Mouse (Mus musculus) myocyte (in vitro differentiated cells): ENCODE measurements around the gene Csf1. TPM values are rescaled to one million over a fixed set of nuclear protein-coding genes. Genes with fewer than 3 reads are reported as not detected.

Source experiments
- H3K27me3 ChIP-seq: one replicate; pipeline ENCODE4 v1.6.1; 2011; ENCODE audit not compliant: control insufficient read depth, insufficient read depth, insufficient read length
- H3K36me3 ChIP-seq: one replicate; pipeline ENCODE4 v1.6.1; 2011; ENCODE audit not compliant: control insufficient read depth, insufficient read depth
- H3K4me2 ChIP-seq: one replicate; pipeline ENCODE4 v1.6.1; 2011; ENCODE audit warnings: low read depth, control low read depth
- H3K4me3 ChIP-seq: one replicate; pipeline ENCODE4 v1.5.1; 2011; ENCODE audit warnings: mild to moderate bottlenecking, control low read depth, moderate library complexity
- H3K79me2 ChIP-seq: one replicate; pipeline ENCODE4 v1.6.1; 2011; ENCODE audit not compliant: control insufficient read depth, insufficient read depth
- H3ac ChIP-seq: one replicate; pipeline ENCODE4 v1.6.1; 2011; ENCODE audit not compliant: control insufficient read depth, insufficient read length
- CEBPB ChIP-seq: IDR thresholded peaks from 2 replicates; pipeline ENCODE4 v1.6.1; 2011; ENCODE audit warnings: mild to moderate bottlenecking, moderate library complexity; ENCODE audit not compliant: poor library complexity, insufficient read depth, severe bottlenecking
- E2F4 ChIP-seq: IDR thresholded peaks from one replicate; pipeline ENCODE4 v1.6.1; 2011; ENCODE audit warnings: mild to moderate bottlenecking, control low read depth, moderate library complexity; ENCODE audit not compliant: insufficient read depth
- MAX ChIP-seq: IDR thresholded peaks from one replicate; pipeline ENCODE4 v1.6.1; 2011; ENCODE audit warnings: low read depth, mild to moderate bottlenecking, control low read depth
- MYOD1 ChIP-seq, 3 experiments: IDR thresholded peaks; one replicate each; pipeline ENCODE4 v1.6.1; 2011; ENCODE audit warnings: control low read depth in 2 of 3, low read depth in 2 of 3, mild to moderate bottlenecking in 2 of 3, moderate library complexity in 1 of 3; ENCODE audit not compliant: insufficient read length in 2 of 3, control insufficient read depth in 1 of 3
- MYOG ChIP-seq, 3 experiments: IDR thresholded peaks; one replicate each; pipeline ENCODE4 v1.6.1; 2011; ENCODE audit warnings: control low read depth in 2 of 3, low read depth in 2 of 3, mild to moderate bottlenecking in 2 of 3; ENCODE audit not compliant: insufficient read length in 2 of 3, control insufficient read depth in 1 of 3, insufficient read depth in 1 of 3
- POLR2A ChIP-seq: IDR thresholded peaks from one replicate; pipeline ENCODE4 v1.6.1; 2011; ENCODE audit warnings: low read depth, mild to moderate bottlenecking, control low read depth, moderate library complexity; ENCODE audit not compliant: insufficient read length
- POLR2AphosphoS2 ChIP-seq: IDR thresholded peaks from one replicate; pipeline ENCODE4 v1.6.1; 2011; ENCODE audit warnings: low read depth, control low read depth; ENCODE audit not compliant: insufficient read length
- REST ChIP-seq: IDR thresholded peaks from one replicate; pipeline ENCODE4 v1.6.1; 2011; ENCODE audit warnings: mild to moderate bottlenecking, control low read depth, moderate library complexity; ENCODE audit not compliant: insufficient read depth, insufficient read length
- SRF ChIP-seq: IDR thresholded peaks from one replicate; pipeline ENCODE4 v1.6.1; 2011; ENCODE audit warnings: low read depth; ENCODE audit not compliant: control insufficient read depth, insufficient read length
- TCF12 ChIP-seq: IDR thresholded peaks from one replicate; pipeline ENCODE4 v1.6.1; 2011; ENCODE audit warnings: mild to moderate bottlenecking, control low read depth; ENCODE audit not compliant: poor library complexity, insufficient read depth, severe bottlenecking
- TCF3 ChIP-seq: IDR thresholded peaks from one replicate; pipeline ENCODE4 v1.6.1; 2011; ENCODE audit warnings: low read depth, control low read depth; ENCODE audit not compliant: insufficient read length
- polyA plus RNA-seq: library from polyadenylated mRNA; unstranded; fragments of >200 nt; fragmentation: generic; extraction: Trizol; gene quantifications from one replicate; pipeline ENCODE4 v1.2.1, GENCODE M21; 2012; ENCODE audit warnings: missing spikeins

The Csf1 gene
- polyA plus RNA-seq, 1 experiment, result 68.1 TPM

GRCm38 (mm10) chr3:107754632-107755031, 5.6 kb downstream of the Csf1 start:
- no peak overlapping the region for H3K4me2 ChIP-seq
- peaks cover 57% of the 10 kb centered on the region for H3K36me3 ChIP-seq
- H3K4me3 ChIP-seq, result no peak overlapping the region
- no peak overlapping the region for H3ac ChIP-seq
- peaks cover 56% of the 10 kb centered on the region for H3K79me2 ChIP-seq
- no peak for TF ChIP-seq E2F4
- peak; percentile 19 for TF ChIP-seq POLR2A
- H3K27me3 ChIP-seq, result no peaks in the 10 kb centered on the region

DNA sequence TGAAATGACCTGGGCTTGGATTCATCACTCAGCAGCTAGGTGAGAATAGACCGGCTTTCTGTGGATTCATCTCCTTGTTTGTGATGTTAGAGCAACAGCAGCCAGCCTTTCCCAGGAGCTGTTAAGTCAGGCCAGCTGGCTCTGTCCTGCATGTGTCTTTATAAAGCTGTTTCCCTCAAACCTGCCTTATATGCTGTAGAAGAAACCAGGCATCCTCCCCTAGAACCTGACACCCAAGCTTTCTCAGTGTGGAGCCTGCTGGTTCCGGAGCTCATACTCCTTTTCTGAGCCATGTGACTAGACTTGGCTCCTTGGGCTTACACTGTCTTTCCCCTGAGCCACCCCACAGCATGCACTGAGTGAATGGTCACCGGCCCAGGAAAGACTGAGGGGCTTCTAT, 8.7 kb downstream of the Csf1 start:
- H3K4me3 ChIP-seq, result no peak overlapping the region
- peaks cover 63% of the 10 kb centered on the region for H3K36me3 ChIP-seq
- TF ChIP-seq CEBPB, result no peak
- no peak for TF ChIP-seq TCF3
- TF ChIP-seq SRF, result no peak
- TF ChIP-seq POLR2AphosphoS2, result no peak
- no peak for TF ChIP-seq POLR2A
- no peak for TF ChIP-seq TCF12
- no peak for TF ChIP-seq MAX
- TF ChIP-seq MYOD1 (IDR thresholded peaks at IDR 0.05; ENCODE audit: control insufficient read depth in 1 of 3, insufficient read length in 2 of 3, low read depth in 2 of 3), result no peak
- no peak for TF ChIP-seq REST
- TF ChIP-seq MYOG (IDR thresholded peaks at IDR 0.05; ENCODE audit: control insufficient read depth in 1 of 3, insufficient read depth in 1 of 3, insufficient read length in 2 of 3, low read depth in 2 of 3), result no peak
- TF ChIP-seq E2F4, result no peak

DNA sequence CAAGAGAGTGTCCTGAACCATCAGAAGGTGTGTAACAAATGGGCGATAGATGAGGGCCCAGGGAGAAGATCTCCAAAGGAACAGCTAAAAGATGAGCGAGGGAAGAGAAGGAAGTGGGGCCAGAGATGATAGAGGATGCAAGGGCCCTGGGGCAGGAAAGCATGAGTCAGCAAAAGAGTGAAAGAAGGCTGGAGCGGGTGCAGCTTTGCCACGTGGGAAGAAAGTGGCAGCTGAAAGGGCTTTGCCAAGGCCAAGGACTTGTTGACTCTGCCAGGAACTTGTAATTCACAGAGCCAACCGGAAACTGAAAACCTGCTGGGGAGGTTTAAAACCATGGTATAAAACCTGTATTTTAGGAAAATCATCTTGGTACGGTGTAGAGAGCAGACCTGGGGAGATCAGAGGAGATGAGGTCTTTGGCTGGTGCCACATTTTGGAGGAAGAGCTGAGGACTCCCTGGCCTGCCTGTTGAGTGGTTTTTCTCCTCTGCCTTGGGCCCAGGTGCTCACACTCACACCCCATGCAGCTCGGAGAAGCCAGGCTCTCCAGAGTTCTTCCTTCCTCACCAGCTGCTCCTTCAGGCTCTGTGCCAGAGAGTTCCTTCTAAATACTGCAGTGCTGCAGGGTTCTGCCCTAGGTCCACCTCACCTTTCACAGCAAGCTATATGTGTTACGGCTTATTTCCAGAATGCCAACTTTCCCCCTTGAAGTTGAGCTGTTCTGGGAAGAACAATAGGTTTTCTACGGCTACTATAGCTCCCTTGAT, 9.3 kb downstream of the Csf1 start:
- Histone ChIP-seq H3ac (no peak overlapping the region), H3K4me3 (no peak overlapping the region), H3K79me2 (peaks cover 26% of the 10 kb centered on the region), H3K4me2 (no peak overlapping the region), H3K27me3 (no peaks in the 10 kb centered on the region), H3K36me3 (peaks cover 69% of the 10 kb centered on the region)
- TF ChIP-seq MYOD1 (IDR thresholded peaks at IDR 0.05; ENCODE audit: control insufficient read depth in 1 of 3, insufficient read length in 2 of 3, low read depth in 2 of 3) (peak in 2 of 3 experiments; percentile 13 to 28), POLR2A (no peak), MYOG (IDR thresholded peaks at IDR 0.05; ENCODE audit: control insufficient read depth in 1 of 3, insufficient read depth in 1 of 3, insufficient read length in 2 of 3, low read depth in 2 of 3) (peak in 1 of 3 experiments; percentile 70)

More for the DNA sequence above, 8.7 kb downstream of the Csf1 start:
- Histone ChIP-seq H3ac (no peak overlapping the region), H3K79me2 (peaks cover 29% of the 10 kb centered on the region), H3K4me2 (no peak overlapping the region), H3K27me3 (no peaks in the 10 kb centered on the region)

GRCm38 (mm10) chr3:107749446-107749845, 10.8 kb downstream of the Csf1 start:
- H3K79me2 ChIP-seq, result peaks cover 15% of the 10 kb centered on the region
- no peak overlapping the region for H3ac ChIP-seq
- no peak overlapping the region for H3K4me2 ChIP-seq
- peaks cover 75% of the 10 kb centered on the region for H3K36me3 ChIP-seq
- H3K4me3 ChIP-seq, result no peak overlapping the region
- TF ChIP-seq MYOG (IDR thresholded peaks at IDR 0.05; ENCODE audit: control insufficient read depth in 1 of 3, insufficient read depth in 1 of 3, insufficient read length in 2 of 3, low read depth in 2 of 3) (no peak), POLR2AphosphoS2 (peak; percentile 40)
- no peaks in the 10 kb centered on the region for H3K27me3 ChIP-seq

GRCm38 (mm10) chr3:107748260-107748955, 11.9 kb downstream of the Csf1 start:
- Histone ChIP-seq H3K4me3 (no peak overlapping the region), H3K4me2 (no peak overlapping the region), H3ac (no peak overlapping the region), H3K36me3 (peaks cover 71% of the 10 kb centered on the region), H3K27me3 (no peaks in the 10 kb centered on the region), H3K79me2 (peaks cover 7% of the 10 kb centered on the region)
- TF ChIP-seq POLR2A (no peak), POLR2AphosphoS2 (peak; percentile 16)

- H3ac ChIP-seq, result no peak overlapping the region
- no peak overlapping the region for H3K4me2 ChIP-seq
- H3K4me3 ChIP-seq, result no peak overlapping the region
- peaks cover 56% of the 10 kb centered on the region for H3K36me3 ChIP-seq
- no peaks in the 10 kb centered on the region for H3K27me3 ChIP-seq
- peaks cover 7% of the 10 kb centered on the region for H3K79me2 ChIP-seq
- TF ChIP-seq SRF (no peak), POLR2AphosphoS2 (peak; percentile 54)
Observed at GRCm38 (mm10) chr3:107746026-107746425, 14.2 kb downstream of the Csf1 start.
